Mouse (Mus musculus): Measurements from ENCODE around the gene Fggy.

GRCm38 (mm10) chr4:95597208-95597607 lies 39.9 kb downstream of the Fggy start:
- TF ChIP-seq POLR2A (IDR thresholded peaks at IDR 0.05; ENCODE audit: borderline replicate concordance, low read depth, low read length) = no peak
- TF ChIP-seq CTCF (IDR thresholded peaks at IDR 0.05; ENCODE audit: low read depth, low read length) = no peak
